Mouse (Mus musculus): Measurements from ENCODE around the gene Hist1h3e.

Gene Hist1h3e

GRCm38 (mm10) chr13:23583387-23584068 is 21.4 kb upstream of the Hist1h3e start:
- peak; percentile 41 for DNase-seq (ENCODE audit: extremely low read depth, insufficient read length, low spot score)

- peak; percentile 58 for DNase-seq (ENCODE audit: extremely low read depth, insufficient read length, low spot score)
Measured at GRCm38 (mm10) chr13:23582219-23583056, 20.3 kb upstream of the Hist1h3e start.

- peak; percentile 98 for DNase-seq (ENCODE audit: extremely low read depth, insufficient read length, low spot score)
Measured at GRCm38 (mm10) chr13:23581408-23582218, 19.4 kb upstream of the Hist1h3e start, which contains the start of gene Hist1h4d. Gene Hist1h4d, plus strand, starts transcription at chr13:23581598.

- peak; percentile 18 for DNase-seq (ENCODE audit: extremely low read depth, insufficient read length, low spot score)
Measured at GRCm38 (mm10) chr13:23577835-23578234, 15.7 kb upstream of the Hist1h3e start.

- peak; percentile 48 for DNase-seq (ENCODE audit: extremely low read depth, insufficient read length, low spot score)
Measured at GRCm38 (mm10) chr13:23576906-23577639, 14.9 kb upstream of the Hist1h3e start.

GRCm38 (mm10) chr13:23576351-23576881 is 14.2 kb upstream of the Hist1h3e start:
- peak; percentile 53 for DNase-seq (ENCODE audit: extremely low read depth, insufficient read length, low spot score)

- peak; percentile 78 for DNase-seq (ENCODE audit: extremely low read depth, insufficient read length, low spot score)
Measured at GRCm38 (mm10) chr13:23575864-23576313, 13.7 kb upstream of the Hist1h3e start.

GRCm38 (mm10) chr13:23575271-23575851 is 13.2 kb upstream of the Hist1h3e start, which contains the start of gene Hist1h3d:
Gene Hist1h3d, plus strand, starts transcription at chr13:23575763.
- peak; percentile 88 for DNase-seq (ENCODE audit: extremely low read depth, insufficient read length, low spot score)

- DNase-seq (ENCODE audit: extremely low read depth, insufficient read length, low spot score), result peak; percentile 75
Measured at GRCm38 (mm10) chr13:23574546-23575170, 12.5 kb upstream of the Hist1h3e start.

- DNase-seq (ENCODE audit: extremely low read depth, insufficient read length, low spot score), result peak; percentile 95
Measured at GRCm38 (mm10) chr13:23573898-23574524, 11.8 kb upstream of the Hist1h3e start, which contains the start of the genes Hist1h2bf and Hist1h2ad. Gene Hist1h2bf, minus strand, starts transcription at chr13:23574196. Gene Hist1h2ad, plus strand, starts transcription at chr13:23574381.

- peak; percentile 61 for DNase-seq (ENCODE audit: extremely low read depth, insufficient read length, low spot score)
Measured at GRCm38 (mm10) chr13:23573034-23573897, 11.1 kb upstream of the Hist1h3e start.

- DNase-seq (ENCODE audit: extremely low read depth, insufficient read length, low spot score), result peak; percentile 48
Measured at GRCm38 (mm10) chr13:23572218-23573033, 10.3 kb upstream of the Hist1h3e start.

- DNase-seq (ENCODE audit: extremely low read depth, insufficient read length, low spot score), result peak; percentile 86
Measured at GRCm38 (mm10) chr13:23571504-23572217, 9.5 kb upstream of the Hist1h3e start.

- DNase-seq (ENCODE audit: extremely low read depth, insufficient read length, low spot score), result peak; percentile 95
Measured at GRCm38 (mm10) chr13:23571022-23571503, 8.9 kb upstream of the Hist1h3e start, which contains the start of the genes Hist1h2ae and Hist1h2bg. Gene Hist1h2ae, minus strand, starts transcription at chr13:23571220. Gene Hist1h2bg, plus strand, starts transcription at chr13:23571396.

GRCm38 (mm10) chr13:23570261-23571021 is 8.3 kb upstream of the Hist1h3e start:
- peak; percentile 74 for DNase-seq (ENCODE audit: extremely low read depth, insufficient read length, low spot score)

All from 3134 (cell line).